Comparison of ENCODE assay signal across 17 mouse cellular contexts in genomic region chr1:171089891-171090290, GRCm38 (mm10).
"Had no signal": no experiment of that assay in that cellular context is flagged by ENCODE, and none has a peak within 500 bp of the region (broad histone marks: within the 10 kb centered on the region; RNA-seq: fewer than 3 reads in every experiment).

No protein-coding gene starts in this region.

- H3K9ac ChIP-seq: lung, embryonic 14.5 days; midbrain, embryonic 13.5 days; midbrain, embryonic 15.5 days; neural tube, embryonic 12.5 days had no signal

- H3K36me3 ChIP-seq: midbrain, embryonic 13.5 days; midbrain, embryonic 15.5 days; neural tube, embryonic 12.5 days had no signal

- DNase-seq: lung, adult 18-20 months; lung, embryonic 14.5 days; lung, postnatal 10 days; retina, postnatal 1 day; right cerebral cortex, adult 18-20 months; right cerebral cortex, postnatal 25 days; right cerebral cortex, postnatal 4 days; spleen, adult 18-20 months; thymus, adult 18-20 months; thymus, postnatal 14 days; thymus, postnatal 36 days had no signal

- H3K9me3 ChIP-seq: midbrain, embryonic 13.5 days; midbrain, embryonic 15.5 days; neural tube, embryonic 12.5 days had no signal

- ATAC-seq: midbrain, embryonic 13.5 days; midbrain, embryonic 15.5 days had no signal

- H3K27ac ChIP-seq: macrophage; midbrain, embryonic 13.5 days; midbrain, embryonic 15.5 days; neural tube, embryonic 12.5 days had no signal

- H3K4me3 ChIP-seq: megakaryocyte, embryonic 14.5 days; midbrain, embryonic 13.5 days; midbrain, embryonic 15.5 days; neural tube, embryonic 12.5 days had no signal

- H3K4me1 ChIP-seq: megakaryocyte, embryonic 14.5 days; midbrain, embryonic 13.5 days; midbrain, embryonic 15.5 days had no signal

- H3K4me2 ChIP-seq: lung, embryonic 14.5 days; midbrain, embryonic 11.5 days; midbrain, embryonic 13.5 days; midbrain, embryonic 15.5 days; neural tube, embryonic 12.5 days had no signal
